Mouse (Mus musculus) E14TG2a.4 (cell line): Measurements from ENCODE around the gene Arfip1.
"Not testable (repeated sequence)": the region's sequence is repeated elsewhere in the genome, so short reads cannot be mapped to it uniquely, and the experiment has no call there.

Experiments
- H3K27me3 ChIP-seq: 2 replicates; pipeline ENCODE4 v1.6.1; 2014; ENCODE audit warnings: low read length, control low read depth; ENCODE audit not compliant: insufficient read depth
- H3K36me3 ChIP-seq: 2 replicates; pipeline ENCODE4 v1.6.1; 2014; ENCODE audit warnings: low read length, control low read depth; ENCODE audit not compliant: insufficient read depth
- H3K4me1 ChIP-seq: replicated peaks from 2 replicates; pipeline ENCODE4 v1.6.1; 2014; ENCODE audit warnings: low read depth, low read length, control low read depth
- H3K4me3 ChIP-seq: replicated peaks from 2 replicates; pipeline ENCODE4 v1.5.1; 2014; ENCODE audit warnings: mild to moderate bottlenecking, low read length
- H3K9me3 ChIP-seq: 2 replicates; pipeline ENCODE4 v1.6.1; 2014; ENCODE audit warnings: low read length, control low read depth
- CTCF ChIP-seq: conservative IDR thresholded peaks from 2 replicates; pipeline ENCODE4 v1.5.1; 2014; ENCODE audit warnings: low read length
- NANOG ChIP-seq: IDR thresholded peaks from 2 replicates; pipeline ENCODE4 v1.6.1; 2014; ENCODE audit warnings: borderline replicate concordance, low read length, mixed read lengths
- POU5F1 ChIP-seq: IDR thresholded peaks from 2 replicates; pipeline ENCODE4 v1.6.1; 2014; ENCODE audit warnings: low read length, borderline replicate concordance

The Arfip1 gene

GRCm38 (mm10) chr3:84593274-84593673 lies 10.8 kb upstream of the Arfip1 start, which contains the start of gene Tigd4:
Gene Tigd4 (plus strand): TSS chr3:84593574.
- peaks cover 8% of the 10 kb centered on the region for H3K27me3 ChIP-seq
- no peaks in the 10 kb centered on the region for H3K9me3 ChIP-seq
- no peak within 1 kb of the TSS for H3K4me3 ChIP-seq
- H3K36me3 ChIP-seq = no peaks in the 10 kb centered on the region
- peaks cover 7% of the 10 kb centered on the region; the same call in 1 of the 2 replicates for H3K4me1 ChIP-seq
- no peak for TF ChIP-seq CTCF
- TF ChIP-seq POU5F1 = no peak
- no peak for TF ChIP-seq NANOG

DNA sequence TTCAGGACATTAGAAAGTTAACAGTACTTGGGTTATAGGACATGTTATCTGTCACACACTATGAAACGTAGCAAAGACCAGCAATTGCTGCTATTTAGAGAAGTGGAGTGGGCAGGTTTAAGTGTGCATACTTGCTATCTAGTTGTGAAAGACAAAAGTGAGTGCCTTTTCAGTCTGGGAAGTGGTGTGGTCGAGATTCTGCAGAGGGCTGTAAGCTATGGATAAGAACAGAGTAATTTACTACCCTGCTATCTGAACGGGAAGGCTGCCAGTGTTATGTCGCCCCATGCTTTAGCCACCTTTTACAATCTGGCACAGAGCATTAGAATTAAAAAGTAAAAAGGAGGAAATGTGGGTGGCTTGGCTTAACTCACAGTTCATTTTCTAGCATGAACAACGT lies 4.3 kb upstream of the Arfip1 start:
- H3K4me1 ChIP-seq = peaks cover 7% of the 10 kb centered on the region
- no peak for TF ChIP-seq POU5F1
- no peak for TF ChIP-seq CTCF
- TF ChIP-seq NANOG = no peak
- H3K9me3 ChIP-seq = no peaks in the 10 kb centered on the region
- peaks cover 16% of the 10 kb centered on the region for H3K27me3 ChIP-seq
- no peaks in the 10 kb centered on the region for H3K36me3 ChIP-seq
- no peak overlapping the region for H3K4me3 ChIP-seq

DNA sequence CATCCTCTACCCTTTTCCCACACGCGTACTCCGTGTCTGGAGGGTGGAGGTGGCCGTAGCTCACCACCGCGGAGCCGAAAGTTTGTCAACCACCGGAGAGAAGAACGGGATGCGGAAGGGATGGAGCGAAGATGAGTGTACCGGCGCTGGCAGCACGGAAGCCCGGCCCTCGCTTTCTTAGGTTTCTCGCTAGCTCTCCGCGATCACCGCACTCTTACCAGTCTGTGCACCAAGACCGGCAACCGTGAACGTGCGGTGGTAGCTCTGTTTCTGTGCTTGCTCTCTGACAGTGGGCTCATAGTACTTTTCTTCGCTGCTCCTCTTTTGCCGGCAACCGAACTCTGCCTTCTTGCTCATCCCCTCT lies 470 bp upstream of the Arfip1 start:
- no peaks in the 10 kb centered on the region for H3K36me3 ChIP-seq
- H3K4me3 ChIP-seq = peak overlapping the region; percentile 93
- TF ChIP-seq POU5F1 = no peak
- H3K27me3 ChIP-seq = peaks cover 16% of the 10 kb centered on the region
- H3K9me3 ChIP-seq = no peaks in the 10 kb centered on the region
- H3K4me1 ChIP-seq = peaks cover 22% of the 10 kb centered on the region

DNA sequence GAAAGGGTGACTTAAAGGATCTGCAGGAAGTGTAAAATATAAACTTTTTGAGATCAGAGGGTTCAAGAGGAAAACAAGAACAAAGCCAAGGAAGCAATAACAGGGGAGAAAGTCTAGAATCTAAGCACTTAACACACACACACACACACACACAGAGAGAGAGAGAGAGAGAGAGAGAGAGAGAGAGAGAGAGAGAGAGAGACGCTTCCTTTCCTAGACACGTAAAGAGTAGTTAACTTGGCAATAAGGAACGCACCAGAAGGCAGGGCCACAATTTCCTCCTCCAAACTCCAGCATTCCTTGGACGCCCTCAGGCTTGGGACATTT lies 766 bp downstream of the Arfip1 start:
- no peak for TF ChIP-seq CTCF
- TF ChIP-seq NANOG = no peak
- no peak for TF ChIP-seq POU5F1
- Histone ChIP-seq H3K4me3 (peak overlapping the region; percentile 93), H3K36me3 (no peaks in the 10 kb centered on the region), H3K9me3 (no peaks in the 10 kb centered on the region), H3K27me3 (peaks cover 16% of the 10 kb centered on the region), H3K4me1 (peaks cover 33% of the 10 kb centered on the region)

DNA sequence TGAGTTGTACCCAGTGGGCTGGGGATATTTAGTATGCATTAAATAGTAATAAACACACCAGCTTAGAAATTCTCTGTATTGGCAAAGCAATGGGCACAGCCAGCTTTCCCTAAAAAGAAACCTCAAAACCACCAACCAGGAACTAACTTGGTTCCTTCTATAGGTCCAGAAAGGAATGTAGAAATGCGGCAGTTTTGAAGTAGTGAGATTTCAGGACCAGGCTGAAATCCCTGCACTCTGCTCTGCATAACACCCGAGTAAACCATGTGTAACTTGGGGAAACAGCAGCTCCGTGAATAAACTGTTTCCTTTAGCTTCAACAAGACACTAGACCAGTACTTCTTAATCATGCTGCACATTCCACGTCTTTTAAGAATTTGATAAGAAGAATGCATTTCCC lies 1.7 kb downstream of the Arfip1 start:
- TF ChIP-seq POU5F1 (no peak), CTCF (no peak), NANOG (no peak)
- no peak overlapping the region for H3K4me3 ChIP-seq
- no peaks in the 10 kb centered on the region for H3K36me3 ChIP-seq
- peaks cover 16% of the 10 kb centered on the region for H3K27me3 ChIP-seq
- no peaks in the 10 kb centered on the region for H3K9me3 ChIP-seq
- H3K4me1 ChIP-seq = peaks cover 38% of the 10 kb centered on the region

GRCm38 (mm10) chr3:84570501-84570900 lies 11.9 kb downstream of the Arfip1 start:
- H3K4me3 ChIP-seq = no peak overlapping the region
- no peaks in the 10 kb centered on the region for H3K36me3 ChIP-seq
- no peak for TF ChIP-seq NANOG
- no peak for TF ChIP-seq POU5F1
- TF ChIP-seq CTCF = no peak
- H3K9me3 ChIP-seq = no peaks in the 10 kb centered on the region
- no peaks in the 10 kb centered on the region for H3K27me3 ChIP-seq
- H3K4me1 ChIP-seq = peaks cover 16% of the 10 kb centered on the region

GRCm38 (mm10) chr3:84569587-84569986 lies 12.8 kb downstream of the Arfip1 start:
- H3K36me3 ChIP-seq = no peaks in the 10 kb centered on the region
- H3K9me3 ChIP-seq = no peaks in the 10 kb centered on the region
- TF ChIP-seq CTCF = no peak
- no peak for TF ChIP-seq POU5F1
- TF ChIP-seq NANOG = no peak
- no peak overlapping the region for H3K4me3 ChIP-seq
- peaks cover 16% of the 10 kb centered on the region for H3K4me1 ChIP-seq
- no peaks in the 10 kb centered on the region for H3K27me3 ChIP-seq

DNA sequence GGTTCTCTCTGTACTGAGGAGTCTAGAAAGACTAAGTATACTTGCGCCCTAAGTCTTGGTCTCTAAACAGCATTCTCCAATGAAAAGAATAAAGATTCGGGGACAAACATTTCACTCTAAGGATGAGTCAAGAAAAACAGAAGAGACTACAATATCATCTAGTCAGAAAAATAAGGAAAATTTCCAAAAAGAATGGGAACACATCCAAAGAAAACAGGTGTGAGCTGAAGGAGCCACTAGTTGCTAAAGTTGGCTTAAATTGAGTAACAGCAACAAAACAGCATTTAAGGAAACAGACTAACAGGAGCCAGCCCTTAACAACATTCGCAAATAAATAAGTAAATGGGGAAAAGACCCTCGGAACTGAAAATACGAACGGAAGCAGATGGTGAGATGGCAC lies 13.9 kb downstream of the Arfip1 start:
- H3K36me3 ChIP-seq = no peaks in the 10 kb centered on the region
- TF ChIP-seq POU5F1 (no peak), CTCF (no peak), NANOG (no peak)
- peaks cover 16% of the 10 kb centered on the region for H3K4me1 ChIP-seq
- no peaks in the 10 kb centered on the region for H3K27me3 ChIP-seq
- H3K4me3 ChIP-seq = no peak overlapping the region
- H3K9me3 ChIP-seq = no peaks in the 10 kb centered on the region

DNA sequence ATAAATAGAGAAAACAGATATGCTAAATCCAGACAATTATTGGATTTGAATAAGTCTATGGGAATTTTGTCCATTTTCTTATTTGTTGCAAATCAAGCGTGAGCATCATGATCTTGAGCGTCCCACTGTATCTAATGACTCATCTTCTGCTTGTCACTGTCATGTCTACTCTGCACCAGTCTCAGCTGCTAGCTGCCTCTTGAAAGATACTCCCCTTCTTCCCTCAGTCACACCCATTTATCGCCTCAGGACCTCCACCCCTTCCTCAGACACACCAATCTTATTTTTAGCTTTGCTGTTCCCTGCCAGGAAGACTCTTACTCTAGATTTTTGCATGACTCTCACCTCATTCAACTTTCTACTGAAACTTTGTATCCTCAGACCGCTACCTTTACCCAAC lies 19.0 kb downstream of the Arfip1 start:
- TF ChIP-seq CTCF = no peak
- no peak for TF ChIP-seq NANOG
- no peak for TF ChIP-seq POU5F1

GRCm38 (mm10) chr3:84562911-84563310 lies 19.5 kb downstream of the Arfip1 start:
- H3K4me1 ChIP-seq, H3K9me3 ChIP-seq, H3K36me3 ChIP-seq, H3K4me3 ChIP-seq, H3K27me3 ChIP-seq: not testable (repeated sequence)

More for the DNA sequence above, 19.0 kb downstream of the Arfip1 start:
- Histone ChIP-seq H3K36me3 (no peaks in the 10 kb centered on the region; the same call in 1 of the 2 replicates), H3K27me3 (no peaks in the 10 kb centered on the region), H3K9me3 (no peaks in the 10 kb centered on the region), H3K4me3 (no peak overlapping the region), H3K4me1 (0 out of 2 replicates have a peak, but pooled peaks cover 3% of the 10 kb centered on the region)
